Mouse (Mus musculus): ENCODE data around the gene Ccdc57. TPM values are rescaled to one million over a fixed set of nuclear protein-coding genes. Genes with fewer than 3 reads are reported as not detected.
"Not testable (repeated sequence)": the region's sequence is repeated elsewhere in the genome, so short reads cannot be mapped to it uniquely, and the experiment has no call there.

The Ccdc57 gene
- polyA plus RNA-seq, 1 experiment from 2014 or later, result 3.9 TPM

DNA sequence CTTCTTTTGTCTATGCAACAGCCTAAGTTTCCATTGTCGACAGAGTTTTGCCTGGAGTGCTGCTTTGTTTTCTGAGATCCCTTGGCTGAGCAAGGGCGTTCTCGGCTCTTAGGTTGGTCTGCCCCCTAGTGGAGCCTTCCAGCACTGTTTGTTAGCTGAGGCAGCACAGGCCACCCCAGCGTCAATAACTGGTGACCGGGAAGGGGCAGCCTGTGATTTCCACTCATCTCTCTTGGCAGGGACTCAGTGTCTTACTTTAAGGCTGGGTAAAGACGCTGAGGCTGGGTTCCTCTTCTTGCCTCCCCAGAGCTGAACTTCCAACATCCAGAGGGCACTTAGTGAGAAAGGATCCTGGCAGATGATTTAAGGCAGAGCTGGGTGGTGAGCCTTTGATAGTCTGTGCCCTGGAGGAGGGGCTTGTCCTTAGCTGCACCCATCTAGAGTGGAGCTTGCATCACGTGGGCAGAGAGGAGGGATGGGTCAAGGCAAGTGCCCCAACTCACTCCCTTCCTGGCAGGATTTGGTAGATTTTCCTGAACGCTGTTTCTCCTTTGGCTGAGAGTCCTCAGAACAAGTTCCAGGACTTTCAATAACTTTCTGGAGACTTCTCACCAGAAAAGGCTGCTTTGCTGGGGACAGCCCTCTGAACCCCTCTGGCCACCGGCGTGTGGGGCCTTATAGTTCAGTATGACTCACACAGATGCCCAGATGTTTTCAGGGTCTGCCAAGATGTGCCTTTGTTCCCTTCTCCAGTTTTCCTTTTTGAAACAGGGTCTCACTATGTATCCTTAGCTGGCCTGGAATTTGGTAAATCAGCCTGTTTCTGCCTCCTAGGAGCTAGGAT lies 132.4 kb downstream of the Ccdc57 start:
- Histone ChIP-seq H3K4me2 (0 out of 2 replicates have a peak overlapping the region, but pooled peaks have one; percentile 13), H3K27ac (replicated peaks) (no peak overlapping the region)
- peak; percentile 37; the same call in 1 of the 2 replicates for ATAC-seq (ENCODE audit: low read depth)

DNA sequence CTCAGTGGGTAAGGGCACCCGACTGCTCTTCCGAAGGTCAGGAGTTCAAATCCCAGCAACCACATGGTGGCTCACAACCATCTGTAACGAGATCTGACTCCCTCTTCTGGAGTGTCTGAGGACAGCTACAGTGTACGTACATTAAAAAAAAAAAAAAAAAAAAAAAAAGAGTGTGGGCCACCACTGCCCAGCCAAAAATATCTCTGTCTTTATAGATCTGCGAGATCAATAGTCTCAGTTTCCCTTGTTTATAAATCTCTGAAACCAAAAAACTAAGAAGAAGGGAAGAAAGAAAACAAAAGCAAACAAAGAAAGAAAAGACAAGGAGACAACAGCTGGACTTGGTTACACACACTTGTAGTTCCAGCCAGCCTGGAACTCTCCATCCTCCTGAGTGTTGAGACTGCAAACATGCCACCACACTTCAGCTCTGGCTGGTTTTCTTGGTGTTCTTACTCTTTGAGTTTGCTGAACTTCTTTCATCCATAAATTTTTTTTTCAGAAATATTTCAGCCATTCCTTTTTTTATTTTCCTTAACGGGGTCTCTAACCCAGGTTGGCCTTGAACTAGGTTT lies 133.3 kb downstream of the Ccdc57 start:
- 71% methylated on average over 6 of the region's 6 CpGs for WGBS
- Histone ChIP-seq H3K4me2 (0 out of 2 replicates have a peak overlapping the region, but pooled peaks have one; percentile 13), H3K27ac (replicated peaks) (no peak overlapping the region), H3K9me3 (no peaks in the 10 kb centered on the region), H3K4me1 (replicated peaks) (peaks cover 27% of the 10 kb centered on the region), H3K27me3 (no peaks in the 10 kb centered on the region), H3K36me3 (peaks cover 1% of the 10 kb centered on the region; the same call in 1 of the 2 replicates), H3K9ac (no peak overlapping the region), H3K4me3 (no peak overlapping the region)
- ATAC-seq (ENCODE audit: low read depth), result no peak

More for the DNA sequence above, 132.4 kb downstream of the Ccdc57 start:
- 12% methylated on average over 10 of the region's 10 CpGs for WGBS
- peaks cover 18% of the 10 kb centered on the region for H3K4me1 ChIP-seq (replicated peaks)
- H3K9ac ChIP-seq, result 0 out of 2 replicates have a peak overlapping the region, but pooled peaks have one; percentile 31
- H3K27me3 ChIP-seq, result no peaks in the 10 kb centered on the region
- H3K36me3 ChIP-seq, result peaks cover 2% of the 10 kb centered on the region
- H3K9me3 ChIP-seq, result no peaks in the 10 kb centered on the region
- H3K4me3 ChIP-seq, result no peak overlapping the region

DNA sequence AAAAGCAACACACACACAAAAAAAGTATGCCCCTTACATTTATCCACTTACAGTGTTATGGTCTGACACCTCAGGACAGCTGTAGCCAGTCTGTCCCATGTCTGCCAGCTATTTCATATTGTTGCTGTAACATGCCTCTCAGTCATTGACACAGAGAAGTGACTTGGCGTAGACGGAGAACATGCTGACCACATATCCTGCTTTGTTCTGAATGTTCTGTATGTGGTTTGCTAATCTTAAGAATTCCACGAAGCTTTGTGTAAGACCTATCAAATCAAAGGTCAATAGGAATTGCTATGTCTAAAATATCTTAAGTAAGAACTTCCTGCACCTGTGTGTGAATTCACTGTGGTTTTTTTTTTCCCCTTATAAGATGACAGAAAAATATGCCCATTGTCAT lies 134.4 kb downstream of the Ccdc57 start:
- 92% methylated on average over 3 of the region's 3 CpGs for WGBS
- no peak for ATAC-seq (ENCODE audit: low read depth)
- Histone ChIP-seq H3K9me3 (no peaks in the 10 kb centered on the region), H3K9ac (no peak overlapping the region), H3K4me3 (no peak overlapping the region), H3K27ac (replicated peaks) (no peak overlapping the region), H3K27me3 (no peaks in the 10 kb centered on the region), H3K36me3 (peaks cover 13% of the 10 kb centered on the region), H3K4me1 (replicated peaks) (peaks cover 28% of the 10 kb centered on the region), H3K4me2 (no peak overlapping the region)

DNA sequence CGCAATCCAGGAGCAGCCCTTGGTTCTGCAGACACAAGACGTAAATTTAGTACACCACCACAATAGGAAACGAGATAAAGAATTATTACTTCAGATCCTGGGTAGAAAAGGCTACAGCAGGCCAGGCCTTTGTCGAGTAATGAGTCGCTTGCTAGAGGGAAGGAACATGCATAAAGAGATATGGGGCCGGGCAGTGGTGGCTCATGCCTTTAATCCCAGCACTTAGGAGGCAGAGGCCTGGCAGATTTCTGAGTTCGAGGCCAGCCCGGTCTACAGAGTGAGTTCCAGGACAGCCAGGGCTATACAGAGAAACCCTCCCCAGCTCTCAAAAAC lies 136.1 kb downstream of the Ccdc57 start:
- Histone ChIP-seq H3K9ac (peak overlapping the region; percentile 66), H3K4me1 (replicated peaks) (peaks cover 28% of the 10 kb centered on the region), H3K36me3 (peaks cover 29% of the 10 kb centered on the region), H3K27ac (replicated peaks) (peak overlapping the region; percentile 88), H3K4me3 (peak overlapping the region; percentile 98), H3K4me2 (peak overlapping the region; percentile 99), H3K27me3 (no peaks in the 10 kb centered on the region), H3K9me3 (no peaks in the 10 kb centered on the region)
- 19% methylated on average over 8 of the region's 8 CpGs for WGBS
- ATAC-seq (ENCODE audit: low read depth), result peak; percentile 40

DNA sequence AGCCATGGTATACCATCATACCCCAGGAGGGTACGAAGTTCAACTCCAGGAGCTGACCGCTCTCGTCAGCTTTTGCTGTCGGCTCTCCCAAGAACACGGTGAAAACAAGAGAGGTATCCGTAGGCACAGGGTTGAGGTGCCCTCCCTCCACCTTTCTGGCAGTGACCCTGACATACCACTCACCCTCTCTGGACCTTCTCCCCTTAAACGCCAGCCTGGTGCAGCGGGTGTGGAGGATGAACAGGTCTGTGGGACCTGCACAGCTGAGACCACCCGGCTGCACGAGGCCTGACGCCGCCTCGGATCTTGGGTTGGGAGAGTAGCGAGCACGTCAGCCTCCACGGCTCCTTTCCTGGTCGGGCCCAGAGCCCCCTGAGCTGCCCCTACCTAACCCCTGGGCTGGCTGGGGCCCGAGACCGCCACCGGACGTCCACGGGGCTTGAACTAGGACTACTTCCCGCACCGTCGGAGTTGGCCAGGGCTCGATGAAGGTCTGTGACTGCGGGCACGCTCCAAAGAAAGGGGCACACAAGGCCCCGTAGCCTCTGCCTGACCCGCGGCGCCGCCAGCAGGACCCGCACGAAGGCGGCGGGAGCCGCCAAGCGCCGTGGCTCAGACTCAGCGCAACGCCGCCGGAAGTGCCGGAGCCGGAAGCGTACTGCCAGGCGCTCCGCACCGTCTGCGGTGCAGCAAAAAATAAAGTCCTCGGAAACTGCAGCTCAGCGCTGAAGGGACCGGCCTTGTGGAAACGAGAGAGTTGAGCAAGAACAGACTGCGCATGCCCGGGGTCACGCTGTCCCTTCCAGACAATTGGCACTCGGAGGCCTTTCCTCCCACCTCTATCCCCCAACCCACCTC lies 136.7 kb downstream of the Ccdc57 start, which contains the start of gene Dus1l:
TSS of gene Dus1l (minus strand) at position 648 of the 858 bp plus-strand sequence.
- Histone ChIP-seq H3K9ac (peak within 1 kb of the TSS; percentile 96), H3K9me3 (no peaks in the 10 kb centered on the region), H3K27ac (replicated peaks) (peak within 1 kb of the TSS; percentile 88), H3K4me1 (replicated peaks) (peaks cover 28% of the 10 kb centered on the region), H3K27me3 (no peaks in the 10 kb centered on the region), H3K36me3 (peaks cover 35% of the 10 kb centered on the region), H3K4me3 (peak within 1 kb of the TSS; percentile 98), H3K4me2 (peak within 1 kb of the TSS; percentile 99)
- peak; percentile 89 for ATAC-seq (ENCODE audit: low read depth)
- 3% methylated on average over 59 of the region's 59 CpGs for WGBS

DNA sequence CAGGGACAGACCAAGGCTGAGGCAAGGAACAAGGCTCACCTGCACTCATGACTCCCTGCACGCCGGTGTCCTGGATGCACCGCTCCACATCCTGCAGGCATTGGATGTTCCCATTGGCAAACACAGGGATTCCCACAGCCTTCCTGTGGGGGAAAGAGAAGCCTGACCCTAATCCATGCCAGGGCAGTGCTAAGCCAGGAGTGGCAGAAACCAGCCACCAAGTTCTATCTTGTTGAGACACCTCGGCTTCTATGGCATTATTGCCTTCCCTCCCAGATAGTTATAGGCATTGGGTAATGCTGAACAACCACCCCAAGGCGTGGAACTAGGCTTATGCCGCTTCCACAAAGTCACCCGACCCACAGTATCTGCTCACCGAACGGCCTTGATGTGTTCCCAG lies 140.0 kb downstream of the Ccdc57 start:
- Histone ChIP-seq H3K9ac (no peak overlapping the region), H3K36me3 (peaks cover 66% of the 10 kb centered on the region), H3K4me3 (no peak overlapping the region), H3K4me2 (no peak overlapping the region), H3K27me3 (no peaks in the 10 kb centered on the region), H3K27ac (replicated peaks) (no peak overlapping the region), H3K4me1 (replicated peaks) (peaks cover 22% of the 10 kb centered on the region), H3K9me3 (no peaks in the 10 kb centered on the region)
- ATAC-seq (ENCODE audit: low read depth), result no peak
- WGBS, result 96% methylated on average over 9 of the region's 9 CpGs

DNA sequence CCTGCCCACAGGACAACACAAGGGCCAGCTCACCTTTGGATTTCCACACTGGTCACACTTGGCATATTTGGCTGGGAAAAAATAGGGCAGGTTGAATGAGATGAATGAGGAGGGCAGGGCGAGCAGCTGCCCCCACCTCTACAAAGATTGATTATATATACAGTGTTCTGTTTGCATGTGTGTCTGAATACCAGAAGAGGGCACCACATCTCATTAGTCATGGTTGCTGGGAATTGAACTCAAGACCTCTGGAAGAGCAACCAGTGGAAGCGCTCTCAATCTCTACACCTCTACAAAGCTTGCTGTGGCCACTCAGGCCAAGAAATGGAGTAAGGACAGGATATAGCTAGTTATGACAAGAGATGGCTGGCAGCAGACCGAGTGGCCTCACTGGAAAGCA lies 142.9 kb downstream of the Ccdc57 start:
- 84% methylated on average over 3 of the region's 3 CpGs for WGBS
- peaks cover 87% of the 10 kb centered on the region for H3K36me3 ChIP-seq
- H3K27me3 ChIP-seq, result no peaks in the 10 kb centered on the region
- no peak overlapping the region for H3K9ac ChIP-seq
- H3K4me2 ChIP-seq, result no peak overlapping the region
- H3K4me1 ChIP-seq (replicated peaks), result peaks cover 18% of the 10 kb centered on the region
- no peak overlapping the region for H3K27ac ChIP-seq (replicated peaks)
- H3K9me3 ChIP-seq, result no peaks in the 10 kb centered on the region
- ATAC-seq (ENCODE audit: low read depth), result no peak
- H3K4me3 ChIP-seq, result no peak overlapping the region

DNA sequence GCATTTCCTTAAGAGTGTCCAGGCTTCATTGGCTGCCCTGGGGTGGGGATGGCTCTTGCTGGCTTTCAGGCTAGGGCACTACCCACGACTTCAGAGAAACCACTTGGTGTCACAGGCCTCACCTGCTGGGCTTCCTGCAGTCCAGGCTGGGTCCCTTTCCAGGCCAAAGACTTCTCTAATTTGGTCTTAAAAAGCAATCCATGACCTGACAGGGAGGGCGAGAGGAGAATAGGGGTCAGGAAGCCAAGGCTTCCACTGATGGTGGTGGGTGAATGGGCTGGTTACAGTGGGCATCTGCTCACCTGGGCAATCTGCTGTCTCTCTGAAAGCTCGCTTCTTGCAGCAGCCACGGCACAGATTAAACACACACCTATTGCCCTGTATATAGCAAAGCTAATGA lies 143.3 kb downstream of the Ccdc57 start:
- no peak overlapping the region for H3K27ac ChIP-seq (replicated peaks)
- no peaks in the 10 kb centered on the region for H3K9me3 ChIP-seq
- no peak overlapping the region for H3K4me2 ChIP-seq
- no peak overlapping the region for H3K9ac ChIP-seq
- peaks cover 86% of the 10 kb centered on the region for H3K36me3 ChIP-seq
- no peak overlapping the region for H3K4me3 ChIP-seq
- WGBS, result 87% methylated on average over 4 of the region's 4 CpGs
- no peaks in the 10 kb centered on the region for H3K27me3 ChIP-seq
- ATAC-seq (ENCODE audit: low read depth), result no peak
- H3K4me1 ChIP-seq (replicated peaks), result peaks cover 16% of the 10 kb centered on the region

DNA sequence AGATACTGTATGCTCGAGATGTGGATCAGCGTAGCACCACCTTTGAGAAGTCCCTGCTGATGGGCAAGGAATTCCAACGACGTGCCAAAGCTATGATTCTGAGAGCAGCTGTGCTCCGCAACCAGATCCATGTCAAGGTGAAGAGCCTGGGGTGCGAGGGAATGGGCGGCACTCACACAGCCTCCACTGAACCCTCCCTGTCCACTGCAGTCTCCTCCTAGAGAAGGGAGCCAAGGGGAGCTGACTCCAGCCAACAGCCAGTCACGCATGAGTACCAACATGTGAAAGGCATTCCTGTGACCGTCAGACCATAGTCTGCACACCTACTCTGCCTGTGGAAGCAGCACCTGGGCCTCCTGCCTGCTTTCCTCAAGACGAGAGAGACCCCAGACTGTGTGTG lies 144.2 kb downstream of the Ccdc57 start:
- H3K9ac ChIP-seq; H3K4me2 ChIP-seq; H3K27ac ChIP-seq (replicated peaks); ATAC-seq (ENCODE audit: low read depth); H3K9me3 ChIP-seq; H3K27me3 ChIP-seq; H3K4me3 ChIP-seq: not testable (repeated sequence)
- WGBS, result 90% methylated on average over 10 of the region's 10 CpGs
- Histone ChIP-seq H3K4me1 (replicated peaks) (peaks cover 17% of the 10 kb centered on the region), H3K36me3 (peaks cover 77% of the 10 kb centered on the region)

DNA sequence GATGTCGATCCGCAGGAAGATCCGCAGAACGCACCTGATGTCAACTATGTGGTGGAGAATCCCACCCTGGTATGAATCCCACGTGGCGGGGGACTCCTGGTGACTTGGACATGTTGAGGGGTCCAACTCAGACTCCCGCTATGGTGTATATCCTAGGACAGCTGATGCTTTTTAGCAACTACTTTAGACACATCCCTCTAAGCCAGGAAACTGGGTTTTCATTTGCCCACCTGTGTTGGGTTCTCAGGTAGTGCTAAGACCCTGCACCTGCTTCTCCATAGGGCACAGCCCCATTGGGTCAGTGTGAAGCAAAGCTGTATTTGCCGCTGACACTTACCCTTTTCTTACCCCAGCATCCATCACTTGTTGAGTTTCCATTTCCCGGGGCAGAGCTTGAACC lies 147.5 kb downstream of the Ccdc57 start:
- no peaks in the 10 kb centered on the region for H3K27me3 ChIP-seq
- H3K9ac ChIP-seq, result peak overlapping the region; percentile 95
- no peak for ATAC-seq (ENCODE audit: low read depth)
- H3K4me1 ChIP-seq (replicated peaks), result peaks cover 28% of the 10 kb centered on the region
- peak overlapping the region; percentile 89 for H3K4me3 ChIP-seq
- 44% methylated on average over 9 of the region's 9 CpGs for WGBS
- H3K4me2 ChIP-seq, result peak overlapping the region; percentile 99
- no peaks in the 10 kb centered on the region for H3K9me3 ChIP-seq
- H3K36me3 ChIP-seq, result peaks cover 66% of the 10 kb centered on the region
- H3K27ac ChIP-seq (replicated peaks), result no peak overlapping the region

DNA sequence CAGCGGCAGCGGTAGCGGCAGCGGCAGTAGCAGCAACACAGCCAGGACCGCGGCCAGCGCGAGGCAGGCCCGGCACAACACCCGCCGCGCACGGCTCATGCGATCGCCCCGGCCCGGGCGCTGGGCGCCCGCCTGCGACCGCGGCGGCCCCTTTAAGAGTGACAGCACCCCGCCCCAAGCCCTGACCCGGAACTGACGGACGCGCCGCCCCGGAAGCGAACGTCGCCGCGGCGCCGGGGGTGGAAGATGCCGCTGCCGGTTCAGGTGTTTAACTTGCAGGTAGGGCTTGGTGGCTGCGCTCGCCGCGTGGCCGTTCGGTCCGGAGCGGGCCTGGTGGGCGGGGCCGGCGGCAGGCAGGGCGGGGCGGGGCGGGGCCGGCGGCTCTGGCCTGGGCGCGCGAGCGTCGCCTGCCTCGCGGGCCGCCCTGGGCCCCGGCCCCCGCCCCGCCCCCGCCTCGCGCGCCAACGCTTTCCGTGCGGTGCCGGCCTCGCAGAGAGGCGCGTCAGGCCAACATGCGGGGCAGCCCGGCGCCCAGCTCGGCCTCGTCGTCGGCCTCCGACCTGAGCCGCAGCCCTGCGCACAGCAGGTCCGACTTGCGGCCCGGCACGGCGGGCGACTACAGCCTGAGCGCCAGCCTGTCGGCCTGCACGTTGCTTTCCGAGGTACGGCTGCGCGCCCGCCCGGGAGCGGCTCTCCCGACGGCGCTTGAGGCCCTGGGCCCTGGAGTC lies 148.4 kb downstream of the Ccdc57 start, which contains the start of the genes Rfng and Gps1:
TSS of gene Rfng (minus strand) at position 144 of the 728 bp plus-strand sequence.
TSS of gene Gps1 (plus strand) at position 209 of the 728 bp plus-strand sequence.
- under 1% methylated on average over 73 of the region's 107 CpGs for WGBS
- Histone ChIP-seq H3K4me2 (peak within 1 kb of the TSS; percentile 99), H3K36me3 (peaks cover 66% of the 10 kb centered on the region), H3K9ac (peak within 1 kb of the TSS; percentile 95), H3K4me3 (peak within 1 kb of the TSS; percentile 89), H3K27me3 (no peaks in the 10 kb centered on the region), H3K9me3 (no peaks in the 10 kb centered on the region), H3K4me1 (replicated peaks) (peaks cover 28% of the 10 kb centered on the region), H3K27ac (replicated peaks) (peak within 1 kb of the TSS; percentile 89)
- ATAC-seq (ENCODE audit: low read depth), result peak; percentile 78

Data from neural tube, embryonic 13.5 days (tissue).